Mouse (Mus musculus): ENCODE measurements around the gene Nt5c1a.

Nt5c1a gene

GRCm38 (mm10) chr4:123211453-123211852, 10.1 kb downstream of the Nt5c1a start:
- no peak for DNase-seq (ENCODE audit: low spot score)

DNA sequence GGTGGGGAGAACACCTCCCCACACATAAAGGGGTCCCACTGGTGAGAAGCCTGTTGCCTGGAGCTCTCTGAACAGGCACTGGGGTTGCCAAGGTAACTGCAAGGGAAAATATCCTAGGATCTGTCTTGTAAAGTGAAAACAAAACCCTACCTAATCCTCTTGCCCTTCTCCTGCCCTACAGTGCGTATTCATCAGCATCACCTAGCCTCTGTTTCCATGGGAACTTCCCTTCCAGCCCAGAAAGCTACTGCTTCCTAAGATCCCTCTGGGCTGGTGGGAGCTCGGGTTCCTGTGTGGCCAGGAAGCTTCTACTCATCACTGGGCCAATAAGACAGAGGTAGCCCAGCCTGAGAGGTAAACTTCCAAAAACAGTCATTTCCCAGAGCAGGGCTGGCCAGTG, 11.0 kb downstream of the Nt5c1a start:
- no peak for DNase-seq (ENCODE audit: low spot score)

- no peak for DNase-seq (ENCODE audit: low spot score)
Measured at GRCm38 (mm10) chr4:123213975-123214374, 12.7 kb downstream of the Nt5c1a start.

DNA sequence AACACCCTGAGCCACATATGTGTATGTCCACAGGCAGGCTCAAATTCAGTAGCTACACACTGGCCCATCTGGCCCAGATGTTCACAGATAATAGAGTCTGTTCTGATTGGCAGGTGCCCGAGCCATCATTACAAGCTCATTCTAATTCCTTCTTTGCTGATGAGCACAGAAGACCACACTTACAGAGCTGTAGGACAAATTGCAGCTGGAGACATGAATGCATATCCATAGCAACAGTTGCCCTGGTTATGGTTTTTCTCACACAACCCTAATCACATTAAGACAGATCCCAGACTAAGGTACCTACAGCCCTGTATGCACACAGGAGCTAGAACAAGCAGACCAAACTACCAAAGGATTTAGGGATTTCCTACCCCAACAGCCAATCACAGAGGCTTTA, 14.1 kb downstream of the Nt5c1a start:
- no peak for DNase-seq (ENCODE audit: low spot score)

DNA sequence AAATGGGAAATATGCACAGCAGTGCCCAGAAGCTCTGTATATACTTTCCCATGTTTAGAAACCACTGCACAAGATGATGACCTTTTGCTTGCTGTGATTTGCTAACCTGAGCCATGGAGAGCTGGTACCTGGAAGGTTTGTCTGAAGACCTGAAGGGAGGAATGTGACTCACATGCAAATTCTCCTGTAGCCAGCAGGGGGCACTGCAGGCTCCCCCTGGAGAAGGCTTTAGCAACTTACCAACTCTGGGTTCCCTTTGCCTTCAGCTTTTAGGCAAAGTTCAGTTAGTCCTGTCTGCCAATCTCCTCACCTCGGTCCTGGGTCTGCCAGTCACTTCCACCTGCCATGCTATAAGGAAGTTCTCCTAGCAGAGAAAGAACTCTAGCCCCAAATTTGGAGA, 15.5 kb downstream of the Nt5c1a start:
- no peak for DNase-seq (ENCODE audit: low spot score)

DNA sequence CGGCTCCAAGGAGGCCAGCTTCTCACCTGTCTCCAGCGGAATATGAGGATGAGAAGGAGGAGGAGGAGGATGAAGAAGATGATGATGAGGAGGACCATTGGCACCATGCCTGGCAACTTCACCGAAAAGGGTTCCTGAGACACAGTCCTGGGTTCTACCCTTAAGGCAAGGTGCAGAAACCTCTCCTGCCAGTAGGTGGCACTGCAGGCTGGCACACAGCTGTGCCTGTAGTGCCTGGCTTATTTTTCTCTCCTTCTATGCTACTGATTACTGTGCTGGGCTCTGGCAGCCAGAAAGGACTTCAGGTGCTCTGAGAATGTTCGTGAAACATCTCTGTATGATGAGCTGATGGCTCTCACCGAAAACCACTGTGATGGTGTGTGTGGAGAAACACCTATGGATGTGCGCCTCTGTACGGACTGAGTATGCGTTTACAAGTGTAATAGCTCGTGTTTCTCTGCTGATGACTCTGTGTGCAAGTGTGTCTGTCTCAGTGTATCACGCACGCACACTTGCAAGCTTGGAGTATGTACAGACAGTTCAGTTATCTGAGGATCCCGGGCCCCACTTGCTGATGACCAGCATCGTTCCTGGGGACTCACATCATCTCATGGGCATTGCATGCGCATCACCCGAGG, 18.5 kb downstream of the Nt5c1a start:
- DNase-seq (ENCODE audit: low spot score), result no peak

DNA sequence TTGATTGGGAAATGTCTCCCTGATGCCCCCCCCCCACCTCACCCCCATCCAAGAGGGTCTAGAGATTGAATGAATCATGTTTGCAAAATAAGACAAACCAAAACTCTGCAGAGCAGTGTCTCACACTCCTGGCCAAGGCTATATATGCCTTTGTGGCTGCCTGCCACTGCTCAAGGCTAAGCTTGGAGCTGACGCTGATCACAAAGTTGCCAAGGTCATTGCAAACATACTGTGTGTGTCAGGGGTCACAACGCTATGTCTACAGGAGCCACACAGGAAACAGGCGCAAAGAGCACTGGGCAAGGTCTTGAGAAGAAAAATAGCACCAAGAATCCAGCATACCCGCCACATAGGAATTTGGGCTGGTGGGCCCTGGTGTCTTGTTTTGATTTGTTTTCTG, 19.3 kb downstream of the Nt5c1a start:
- DNase-seq (ENCODE audit: low spot score), result no peak

DNA sequence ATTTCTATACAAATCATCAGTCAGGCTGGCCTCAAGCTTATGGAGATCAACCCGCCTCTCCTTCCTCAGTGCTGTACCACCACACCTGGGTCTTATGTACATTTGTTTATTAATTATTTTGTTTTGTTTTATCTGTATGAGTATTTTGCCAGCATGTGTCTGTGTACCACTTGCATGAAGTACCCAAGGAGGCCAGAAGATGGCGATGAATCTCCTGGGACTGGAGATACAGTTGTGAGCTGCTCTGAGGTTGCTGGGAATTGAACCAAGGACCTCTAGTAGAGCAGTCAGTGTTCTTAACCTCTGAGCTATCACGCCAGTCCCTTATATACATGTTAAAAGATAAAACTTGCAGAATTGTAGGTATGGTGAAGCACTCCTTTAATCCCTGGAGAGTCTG, 22.0 kb downstream of the Nt5c1a start:
- no peak for DNase-seq (ENCODE audit: low spot score)

DNA sequence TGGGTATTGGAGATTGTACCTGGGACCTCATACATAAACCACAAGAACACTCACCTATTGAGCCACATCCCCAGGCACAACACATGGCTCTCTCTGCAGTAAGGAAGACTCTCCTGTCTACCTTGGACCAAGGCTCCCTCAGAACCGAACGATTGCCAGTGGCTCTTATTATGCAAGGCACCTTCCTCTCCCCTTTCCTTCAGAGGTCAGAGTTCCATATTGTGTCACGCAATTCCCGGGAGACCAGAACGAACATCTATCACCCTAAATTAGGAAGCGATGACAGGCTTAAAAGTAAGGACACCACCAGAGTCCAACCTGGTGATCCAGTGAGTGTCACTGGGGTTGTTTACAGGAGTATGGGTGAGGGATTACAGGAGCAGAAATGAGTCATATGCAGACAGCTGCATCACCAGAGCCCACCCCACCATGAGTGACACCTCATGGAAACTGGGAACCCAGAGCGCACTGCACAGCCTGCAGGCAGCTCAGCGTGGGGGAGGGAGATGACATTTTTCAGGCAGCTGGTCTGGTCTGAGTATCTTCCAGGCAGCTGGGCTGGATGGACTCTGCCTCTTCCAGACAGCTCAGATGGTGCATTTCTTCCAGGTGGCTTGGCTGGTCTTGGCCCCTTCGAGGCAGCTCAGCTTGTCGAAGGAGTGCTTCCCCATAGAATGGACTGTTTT, 24.6 kb downstream of the Nt5c1a start:
- no peak for DNase-seq (ENCODE audit: low spot score)

DNA sequence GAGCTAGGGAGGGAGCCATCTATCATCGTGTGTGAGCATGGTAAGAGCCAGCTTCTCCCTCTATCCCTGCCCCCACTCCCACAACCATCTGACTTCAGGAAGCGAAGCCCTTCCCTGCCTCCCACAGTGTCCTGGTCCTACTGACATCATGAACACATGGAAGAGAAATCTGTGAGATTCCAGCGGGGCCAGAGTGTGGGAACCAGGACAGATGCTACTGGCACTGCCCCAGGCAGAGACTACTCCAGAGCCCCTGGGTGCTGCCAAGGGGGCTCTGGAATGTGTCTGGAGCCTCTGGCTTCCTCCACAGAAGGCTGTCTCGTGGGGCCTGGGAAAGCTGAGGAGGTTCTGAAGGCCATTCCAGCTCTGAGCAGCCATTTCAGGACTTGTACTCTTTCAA, 26.4 kb downstream of the Nt5c1a start:
- DNase-seq (ENCODE audit: low spot score), result no peak

DNA sequence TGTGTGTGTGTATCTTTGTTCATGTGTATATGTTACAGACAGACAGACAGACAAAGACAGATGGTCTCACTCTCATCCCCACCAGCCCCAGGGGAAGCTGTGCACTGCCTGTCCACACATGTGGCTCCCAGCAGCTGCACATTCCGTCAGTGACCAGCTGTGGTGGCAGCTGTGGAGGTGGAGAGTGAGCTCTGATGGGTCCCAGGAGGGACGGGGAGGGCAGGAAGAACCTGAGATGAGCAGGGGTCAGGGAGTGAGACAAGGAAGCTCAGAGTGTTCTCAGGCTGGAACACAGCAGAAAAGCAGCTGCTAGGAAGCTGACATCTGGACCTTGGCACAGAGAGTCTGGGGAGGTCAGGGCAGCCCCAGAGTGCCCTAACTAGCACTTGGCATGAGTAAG, 27.0 kb downstream of the Nt5c1a start:
- no peak for DNase-seq (ENCODE audit: low spot score)

DNA sequence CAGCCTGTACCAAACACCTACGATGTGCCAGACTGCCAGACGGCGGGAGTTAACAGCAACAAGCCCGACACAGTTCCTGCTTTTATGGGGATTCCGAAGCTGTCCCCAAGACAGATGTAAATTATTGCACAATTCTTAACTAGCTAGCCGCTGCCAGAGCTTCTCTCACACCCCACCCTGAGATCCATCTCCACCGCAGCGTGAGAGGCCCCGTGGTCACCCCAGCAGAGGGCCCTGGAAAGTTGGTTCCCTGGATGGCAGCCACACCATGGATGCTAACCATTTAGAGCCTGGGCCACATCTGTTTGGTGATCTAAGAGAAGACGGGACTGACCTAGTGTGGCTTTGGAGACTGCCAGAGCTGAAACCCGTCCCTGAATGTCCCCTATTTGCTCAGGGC, 27.9 kb downstream of the Nt5c1a start:
- no peak for DNase-seq (ENCODE audit: low spot score)

DNA sequence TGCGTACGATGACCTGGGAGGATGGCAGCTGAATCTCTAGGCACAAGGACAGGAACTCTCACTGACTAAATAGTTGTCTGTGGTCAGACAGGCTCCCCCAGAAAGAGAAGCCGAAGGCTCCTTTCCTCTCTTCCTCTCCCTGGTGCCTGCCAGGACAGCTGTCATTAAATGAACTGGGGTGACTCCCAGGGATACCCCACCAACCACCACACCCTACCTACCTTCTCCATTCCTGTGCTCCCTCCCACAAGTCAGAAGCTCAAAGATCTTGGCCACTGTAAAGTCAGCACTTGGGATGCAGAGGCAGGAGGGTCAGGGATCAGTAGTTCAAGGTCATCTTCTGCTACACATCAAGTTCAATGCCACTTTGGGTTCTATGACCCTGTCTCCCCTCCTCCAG, 31.5 kb downstream of the Nt5c1a start:
- no peak for DNase-seq (ENCODE audit: low spot score)

GRCm38 (mm10) chr4:123233492-123234084, 32.3 kb downstream of the Nt5c1a start, which contains the start of gene Heyl:
TSS of gene Heyl (plus strand) at chr4:123233556.
- DNase-seq (ENCODE audit: low spot score), result no peak

DNA sequence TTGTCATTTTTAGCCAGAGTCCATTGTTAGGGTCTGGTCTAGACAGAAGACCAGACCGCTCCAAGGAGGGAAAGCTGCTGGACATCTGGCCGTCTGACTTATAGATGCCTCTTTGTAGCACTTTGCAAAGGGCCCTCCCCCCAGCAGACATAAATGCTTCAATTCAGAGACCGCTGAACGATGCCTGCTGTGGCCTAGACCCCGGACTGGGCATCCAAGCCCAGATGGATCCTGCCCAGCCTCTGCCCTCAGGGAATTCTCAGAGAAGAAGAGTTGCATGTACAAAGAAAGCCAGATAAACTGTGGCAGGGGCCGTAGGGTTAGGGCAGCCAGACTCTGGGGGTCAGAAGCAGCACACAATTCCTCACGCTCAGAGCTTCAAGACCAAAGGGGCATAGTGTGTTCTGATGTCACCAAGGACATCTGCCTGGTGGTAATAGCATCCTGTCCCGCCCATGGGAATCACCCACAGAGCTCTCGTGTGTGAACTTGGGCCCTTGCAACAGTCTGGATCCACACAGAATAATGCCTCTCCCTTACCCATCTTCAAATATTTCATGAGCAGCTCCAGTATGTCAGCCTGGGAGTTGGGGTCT, 34.6 kb downstream of the Nt5c1a start:
- no peak for DNase-seq (ENCODE audit: low spot score)

DNA sequence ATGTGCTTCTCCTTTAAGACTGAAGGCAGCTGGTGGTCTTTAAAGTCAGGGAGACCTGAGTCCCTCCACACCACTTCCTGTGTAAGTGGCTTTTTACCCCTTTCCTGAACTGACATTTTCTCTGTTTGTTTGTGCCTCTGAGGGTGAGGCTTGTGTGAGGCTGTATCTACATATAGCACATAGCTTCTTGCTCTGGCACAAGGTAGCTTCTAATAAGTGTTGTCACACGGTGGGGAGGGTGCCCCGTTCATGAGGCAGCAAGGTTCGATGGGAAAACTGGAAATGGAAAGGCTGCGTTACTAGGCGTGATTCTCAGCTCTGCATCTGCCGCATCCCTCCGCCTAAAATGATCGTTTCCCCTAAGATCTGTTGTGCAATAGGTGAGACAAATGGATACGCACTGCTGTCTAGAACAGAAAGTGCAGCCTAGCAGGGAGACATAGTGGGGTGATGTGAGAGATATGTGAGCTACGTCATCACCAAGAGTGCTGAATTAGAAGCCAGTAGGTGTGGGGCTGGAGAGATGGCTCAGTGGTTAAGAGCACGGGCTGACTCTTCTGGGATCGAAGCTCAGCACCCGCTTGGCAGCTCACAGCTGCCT, 35.2 kb downstream of the Nt5c1a start:
- DNase-seq (ENCODE audit: low spot score), result no peak

DNA sequence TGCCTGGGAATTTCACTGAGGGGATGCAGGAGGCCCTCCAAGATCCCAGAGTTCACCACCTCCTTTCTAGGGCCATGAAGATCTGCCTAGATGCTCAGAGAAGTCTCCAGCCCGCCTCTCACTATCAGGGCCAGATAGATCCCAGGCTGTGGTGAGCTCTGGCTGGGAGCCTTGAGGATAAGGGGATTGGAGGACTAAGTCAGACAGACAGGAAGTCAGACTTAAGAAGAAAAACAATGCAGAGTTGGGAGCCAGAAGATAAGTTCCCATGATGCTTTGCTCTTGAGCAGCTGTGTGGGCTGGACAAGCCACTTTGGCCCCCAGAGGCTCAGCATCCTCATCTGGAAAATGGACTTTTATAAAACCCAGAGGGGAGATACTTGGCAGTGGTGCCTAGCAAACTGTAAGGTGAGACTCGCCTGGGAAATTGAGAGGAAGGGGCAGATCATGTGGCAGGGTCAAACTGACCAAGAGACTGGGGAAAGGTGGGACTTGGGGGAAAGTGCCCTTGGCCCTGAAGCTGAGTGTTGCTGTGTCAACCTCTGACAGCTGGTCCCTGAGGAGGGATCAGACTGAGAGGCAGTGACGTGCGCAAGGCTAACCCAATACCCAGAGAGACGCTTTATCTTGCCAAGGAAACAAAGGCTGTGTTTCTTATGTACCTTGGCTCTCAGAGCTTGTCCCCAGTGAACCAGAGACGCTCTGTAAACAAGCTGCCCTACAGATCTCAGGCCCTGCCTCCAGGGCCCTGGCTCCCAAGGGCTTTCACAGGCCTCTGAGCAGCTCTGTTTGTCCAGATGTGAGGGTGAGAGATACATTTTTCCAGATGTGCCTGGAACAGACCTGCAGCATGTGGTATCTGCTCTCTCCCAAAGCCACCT, 36.3 kb downstream of the Nt5c1a start:
- DNase-seq (ENCODE audit: low spot score), result no peak

GRCm38 (mm10) chr4:123239361-123240203, 38.3 kb downstream of the Nt5c1a start:
- DNase-seq (ENCODE audit: low spot score), result no peak

GRCm38 (mm10) chr4:123246221-123246620, 44.9 kb downstream of the Nt5c1a start:
- DNase-seq (ENCODE audit: low spot score), result no peak

DNA sequence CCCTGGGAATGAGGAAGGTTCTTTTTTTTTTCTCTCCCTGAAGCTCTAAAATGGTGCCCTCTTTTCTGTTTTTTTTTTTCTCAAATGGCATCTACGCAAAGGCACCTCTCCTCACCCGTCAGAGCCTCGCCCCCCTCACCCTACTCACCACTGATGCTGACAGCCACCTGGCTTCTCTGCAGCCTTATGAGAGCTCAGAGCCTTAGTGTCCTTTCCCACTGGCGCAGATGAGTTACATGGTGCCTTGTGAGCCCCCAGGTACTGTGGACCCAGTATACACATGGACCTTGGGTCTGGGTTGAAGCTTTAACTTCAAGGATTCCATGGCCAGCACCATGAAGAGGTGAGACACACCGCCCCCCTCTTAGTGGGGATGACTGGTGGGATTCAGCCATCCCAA, 45.3 kb downstream of the Nt5c1a start:
- DNase-seq (ENCODE audit: low spot score), result no peak

All from ovary, postnatal 10 days (tissue).